Mouse (Mus musculus) thymus, adult 2 months (tissue): Measurements from ENCODE around the gene Alkbh5.
"Not testable (repeated sequence)": the region's sequence is repeated elsewhere in the genome, so short reads cannot be mapped to it uniquely, and the experiment has no call there.

Source experiments
- CTCF ChIP-seq: fragments of 200-500 bp; IDR thresholded peaks from 2 replicates; pipeline ENCODE4 v1.5.1; 2012; ENCODE audit warnings: mild to moderate bottlenecking, control low read depth, low read length, moderate library complexity, borderline replicate concordance; ENCODE audit not compliant: control insufficient read depth, poor library complexity, insufficient read depth; ENCODE audit errors: extremely low read depth
- POLR2A ChIP-seq: fragments of 200-500 bp; IDR thresholded peaks from 2 replicates; pipeline ENCODE4 v1.6.1; 2012; ENCODE audit warnings: mild to moderate bottlenecking, low read length, control low read depth, moderate library complexity; ENCODE audit not compliant: control insufficient read depth, poor library complexity, insufficient read depth; ENCODE audit errors: extremely low read depth

DNA sequence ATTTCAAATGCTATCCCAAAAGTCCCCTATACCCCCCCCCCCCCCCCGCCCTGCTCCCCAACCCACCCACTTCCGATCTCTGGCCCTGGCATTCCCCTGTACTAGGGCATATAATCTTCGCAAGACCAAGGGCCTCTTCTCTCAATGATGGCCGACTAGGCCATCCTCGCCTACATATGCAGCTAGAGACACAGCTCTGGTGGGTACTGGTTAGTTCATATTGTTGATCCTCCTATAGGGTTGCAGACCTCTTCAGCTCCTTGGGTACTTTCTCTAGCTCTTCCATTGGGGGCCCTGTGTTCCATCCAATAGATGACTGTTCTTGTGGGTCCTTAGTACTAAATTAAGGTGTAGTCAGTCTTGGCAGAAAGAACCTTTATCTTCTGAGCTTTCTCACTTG is 7.0 kb downstream of the Alkbh5 start:
- TF ChIP-seq CTCF, POLR2A: not testable (repeated sequence)
